Mouse (Mus musculus) stomach, postnatal 0 days (tissue): ENCODE results near the gene Ctxn1. TPM values are rescaled to one million over a fixed set of nuclear protein-coding genes. Genes with fewer than 3 reads are reported as not detected.

Experiments used
- ATAC-seq: fragments of 200-750 bp; cut with Nextera tagmentation; 2 replicates; pipeline ENCODE4 v1.8.0; 2017; ENCODE audit not compliant: low FRiP score, low TSS enrichment
- DNase-seq: peaks from one replicate; pipeline ENCODE4 v3.0.0-alpha.2; 2016; ENCODE audit warnings: low spot score
- H3K27ac ChIP-seq: fragments of 300-500 bp; sonication (generic); replicated peaks from 2 replicates; pipeline ENCODE4 v1.5.1; 2014; ENCODE audit warnings: mild to moderate bottlenecking, control low read depth
- H3K27me3 ChIP-seq: fragments of 300-500 bp; sonication (generic); 2 replicates; pipeline ENCODE4 v1.6.1; 2014; ENCODE audit warnings: low read length; ENCODE audit not compliant: control insufficient read depth, insufficient read depth
- H3K36me3 ChIP-seq: fragments of 300-500 bp; sonication (generic); 2 replicates; pipeline ENCODE4 v1.6.1; 2014; ENCODE audit warnings: low read length, mixed read lengths; ENCODE audit not compliant: control insufficient read depth, insufficient read depth
- H3K4me1 ChIP-seq: fragments of 300-500 bp; sonication (generic); replicated peaks from 2 replicates; pipeline ENCODE4 v1.6.1; 2014; ENCODE audit warnings: antibody characterized with exemption; ENCODE audit not compliant: control insufficient read depth, insufficient read depth
- H3K4me2 ChIP-seq: fragments of 300-500 bp; sonication (generic); replicated peaks from 2 replicates; pipeline ENCODE4 v1.6.1; 2014; ENCODE audit warnings: low read depth, mild to moderate bottlenecking, control low read depth, moderate library complexity
- H3K4me3 ChIP-seq: fragments of 300-500 bp; sonication (generic); 2 replicates; pipeline ENCODE4 v1.5.1; 2014; ENCODE audit warnings: low read depth, low read length, control low read depth
- H3K9ac ChIP-seq: fragments of 300-500 bp; sonication (generic); 2 replicates; pipeline ENCODE4 v1.6.1; 2014; ENCODE audit warnings: mild to moderate bottlenecking, low read length, control low read depth, mixed read lengths
- H3K9me3 ChIP-seq: fragments of 300-500 bp; sonication (generic); 2 replicates; pipeline ENCODE4 v1.6.1; 2016; ENCODE audit warnings: low read length; ENCODE audit not compliant: control insufficient read depth
- CTCF ChIP-seq: IDR thresholded peaks from 2 replicates; pipeline ENCODE4 v1.5.1; 2016; ENCODE audit warnings: antibody characterized with exemption, low read depth, mild to moderate bottlenecking, moderate library complexity
- EP300 ChIP-seq: optimal IDR thresholded peaks from 2 replicates; pipeline ENCODE3; 2016; ENCODE audit warnings: antibody characterized with exemption
- WGBS: fragments of 180-500 bp; shearing (Covaris S2); extraction: QIAGEN DNeasy Blood & Tissue Kit; methylation state at CpG from one replicate; pipeline ENCODE4 v1.1.7; 2014; 5-methylcytosine and 5-hydroxymethylcytosine counted together
- polyA plus RNA-seq: library from polyadenylated mRNA; unstranded; fragments of >200 nt; fragmentation: Nextera tagmentation; extraction: Ambion mirVana; gene quantifications from 2 replicates; pipeline ENCODE4 v1.2.1, GENCODE M21; 2015

Ctxn1 gene
- polyA plus RNA-seq, 1 experiment from 2014 or later = 43.9 TPM

- no peak within 1 kb of the TSS for H3K9ac ChIP-seq
- WGBS = 70% methylated on average over 15 of the region's 15 CpGs
- DNase-seq (no peak), ATAC-seq (no peak)
- H3K4me1 ChIP-seq = peaks cover 3% of the 10 kb centered on the region; the same call in 1 of the 2 replicates
- H3K36me3 ChIP-seq = peaks cover 26% of the 10 kb centered on the region
- no peak within 1 kb of the TSS; the same call in 1 of the 2 replicates for H3K27ac ChIP-seq
- H3K27me3 ChIP-seq = no peaks in the 10 kb centered on the region
- no peak within 1 kb of the TSS for H3K4me2 ChIP-seq
- H3K9me3 ChIP-seq = no peaks in the 10 kb centered on the region
- no peak for TF ChIP-seq CTCF
- no peak for TF ChIP-seq EP300
- H3K4me3 ChIP-seq = no peak within 1 kb of the TSS
These were observed 11.0 kb downstream of the Ctxn1 start, which contains the start of gene Tgfbr3l for GRCm38 (mm10) chr8:4247951-4248540. Tgfbr3l (plus strand) TSS chr8:4248214.

GRCm38 (mm10) chr8:4247241-4247640 lies 11.8 kb downstream of the Ctxn1 start:
- Histone ChIP-seq H3K9me3 (no peaks in the 10 kb centered on the region), H3K4me3 (no peak overlapping the region), H3K27ac (no peak overlapping the region), H3K9ac (no peak overlapping the region), H3K27me3 (no peaks in the 10 kb centered on the region), H3K4me1 (peaks cover under 1% of the 10 kb centered on the region; the same call in 1 of the 2 replicates), H3K4me2 (no peak overlapping the region), H3K36me3 (peaks cover 33% of the 10 kb centered on the region)
- no peak for TF ChIP-seq EP300
- TF ChIP-seq CTCF = no peak
- WGBS = 74% methylated on average over 8 of the region's 8 CpGs
- ATAC-seq = peak; percentile 45
- peak; percentile 51 for DNase-seq

GRCm38 (mm10) chr8:4245737-4246136 lies 13.3 kb downstream of the Ctxn1 start:
- ATAC-seq = no peak
- no peak for TF ChIP-seq CTCF
- no peaks in the 10 kb centered on the region for H3K27me3 ChIP-seq
- H3K4me1 ChIP-seq = no peaks in the 10 kb centered on the region; the same call in 1 of the 2 replicates
- H3K36me3 ChIP-seq = peaks cover 33% of the 10 kb centered on the region
- no peaks in the 10 kb centered on the region for H3K9me3 ChIP-seq
- no peak overlapping the region for H3K9ac ChIP-seq
- no peak overlapping the region for H3K27ac ChIP-seq
- no peak overlapping the region for H3K4me3 ChIP-seq
- no peak overlapping the region for H3K4me2 ChIP-seq
- WGBS = 89% methylated on average over 9 of the region's 13 CpGs
- DNase-seq = no peak

GRCm38 (mm10) chr8:4245061-4245460 lies 14.0 kb downstream of the Ctxn1 start:
- H3K4me3 ChIP-seq = no peak overlapping the region
- H3K9me3 ChIP-seq = no peaks in the 10 kb centered on the region
- H3K27ac ChIP-seq = no peak overlapping the region
- no peak overlapping the region for H3K4me2 ChIP-seq
- H3K27me3 ChIP-seq = no peaks in the 10 kb centered on the region
- no peak for TF ChIP-seq EP300
- TF ChIP-seq CTCF = no peak
- no peak overlapping the region for H3K9ac ChIP-seq
- DNase-seq (no peak), ATAC-seq (no peak)
- 96% methylated on average over 5 of the region's 5 CpGs for WGBS
- H3K36me3 ChIP-seq = peaks cover 33% of the 10 kb centered on the region
- H3K4me1 ChIP-seq = peaks cover 2% of the 10 kb centered on the region; the same call in 1 of the 2 replicates

GRCm38 (mm10) chr8:4239193-4239890 lies 19.7 kb downstream of the Ctxn1 start:
- Histone ChIP-seq H3K27me3 (no peaks in the 10 kb centered on the region; the same call in 1 of the 2 replicates), H3K4me1 (peaks cover 4% of the 10 kb centered on the region; the same call in 1 of the 2 replicates), H3K36me3 (peaks cover 15% of the 10 kb centered on the region), H3K4me3 (peak overlapping the region; percentile 79), H3K27ac (peak overlapping the region; percentile 98), H3K9me3 (no peaks in the 10 kb centered on the region), H3K4me2 (peak overlapping the region; percentile 96), H3K9ac (peak overlapping the region; percentile 83)
- ATAC-seq (peak; percentile 64), DNase-seq (no peak)
- TF ChIP-seq EP300 = no peak
- TF ChIP-seq CTCF = no peak
- 10% methylated on average over 19 of the region's 19 CpGs for WGBS
